Mouse (Mus musculus): ENCODE data around the gene Tas2r114.

Gene Tas2r114

GRCm38 (mm10) chr6:131689963-131690362, at the start of gene Tas2r114:
Gene Tas2r114 (minus strand): TSS chr6:131690063.
- DNase-seq: no peak

DNA sequence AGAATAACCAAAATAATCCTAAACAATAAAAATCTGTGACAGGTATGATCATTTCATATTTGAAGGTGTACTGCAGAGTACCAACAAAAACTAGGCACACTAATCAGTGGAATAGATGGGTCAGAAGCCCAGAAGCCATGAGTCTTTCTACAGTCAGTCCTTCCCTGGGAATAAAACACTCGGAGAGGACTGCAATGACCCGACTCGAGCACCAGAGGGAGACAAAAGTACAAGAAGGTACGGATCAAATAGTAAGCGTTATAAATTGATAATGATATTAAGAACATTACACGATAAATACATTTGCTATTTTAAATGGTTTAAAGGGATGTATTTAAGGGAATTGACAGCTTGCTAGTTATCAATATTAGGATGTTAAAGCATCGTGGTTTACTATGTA, 22.9 kb upstream of the Tas2r114 start:
- DNase-seq: no peak

- no peak for DNase-seq
Measured at GRCm38 (mm10) chr6:131687395-131687794, 2.5 kb downstream of the Tas2r114 start, which contains the start of gene Tas2r105. Gene Tas2r105 (minus strand): TSS chr6:131687495.

DNA sequence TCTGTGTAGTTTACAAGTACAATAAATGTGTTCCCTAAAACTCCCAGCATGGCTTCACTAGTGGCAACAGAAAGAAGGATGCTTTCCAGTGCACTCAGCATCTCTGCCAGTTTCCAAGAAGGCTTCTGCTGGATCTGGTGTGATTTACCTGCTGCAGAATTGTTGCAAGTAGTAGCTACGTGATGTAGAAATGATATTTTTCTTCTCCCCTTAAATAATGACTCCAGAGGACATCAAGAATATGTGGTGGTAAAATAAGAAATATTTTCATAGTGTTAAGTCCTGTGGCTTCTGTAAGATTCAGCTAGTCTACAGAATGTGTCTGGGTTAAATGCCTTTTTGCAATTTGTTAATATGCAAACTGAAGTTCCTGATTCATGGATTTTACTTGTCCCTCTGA, 4.2 kb downstream of the Tas2r114 start, which contains the start of gene Tas2r104:
TSS of gene Tas2r104 (minus strand) at position 101 of the 400 bp plus-strand sequence.
- DNase-seq: no peak

GRCm38 (mm10) chr6:131678786-131679185, 11.1 kb downstream of the Tas2r114 start, which contains the start of gene Tas2r106:
Gene Tas2r106 (minus strand): TSS chr6:131678886.
- no peak for DNase-seq

DNA sequence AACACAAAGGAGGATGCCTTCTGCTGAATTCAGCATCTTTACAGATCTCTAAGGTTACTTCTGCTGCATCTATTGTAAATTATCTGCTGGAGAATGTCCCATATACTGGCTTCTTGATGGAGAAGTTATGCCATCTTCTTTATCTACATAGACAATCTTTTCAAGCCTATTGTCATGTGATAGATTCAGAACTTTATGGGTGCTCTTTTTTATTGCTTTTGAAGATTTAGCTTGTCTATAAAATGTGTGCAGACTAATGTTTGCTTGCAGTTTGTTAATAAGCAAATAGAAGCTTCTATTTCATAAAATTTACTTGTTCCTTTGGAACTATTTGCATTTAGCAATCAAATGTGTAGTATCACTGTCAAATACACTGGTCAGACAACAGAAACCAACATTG, 29.8 kb downstream of the Tas2r114 start, which contains the start of gene Tas2r107:
TSS of gene Tas2r107 (minus strand) at position 101 of the 400 bp plus-strand sequence.
- no peak for DNase-seq
